Mouse (Mus musculus): Measurements from ENCODE around the gene Nsf. TPM values are rescaled to one million over a fixed set of nuclear protein-coding genes. Genes with fewer than 3 reads are reported as not detected.

Gene Nsf
- total RNA-seq, 4 experiments from 2014 or later, result 1,076 to 1,216 (median 1,154) TPM

DNA sequence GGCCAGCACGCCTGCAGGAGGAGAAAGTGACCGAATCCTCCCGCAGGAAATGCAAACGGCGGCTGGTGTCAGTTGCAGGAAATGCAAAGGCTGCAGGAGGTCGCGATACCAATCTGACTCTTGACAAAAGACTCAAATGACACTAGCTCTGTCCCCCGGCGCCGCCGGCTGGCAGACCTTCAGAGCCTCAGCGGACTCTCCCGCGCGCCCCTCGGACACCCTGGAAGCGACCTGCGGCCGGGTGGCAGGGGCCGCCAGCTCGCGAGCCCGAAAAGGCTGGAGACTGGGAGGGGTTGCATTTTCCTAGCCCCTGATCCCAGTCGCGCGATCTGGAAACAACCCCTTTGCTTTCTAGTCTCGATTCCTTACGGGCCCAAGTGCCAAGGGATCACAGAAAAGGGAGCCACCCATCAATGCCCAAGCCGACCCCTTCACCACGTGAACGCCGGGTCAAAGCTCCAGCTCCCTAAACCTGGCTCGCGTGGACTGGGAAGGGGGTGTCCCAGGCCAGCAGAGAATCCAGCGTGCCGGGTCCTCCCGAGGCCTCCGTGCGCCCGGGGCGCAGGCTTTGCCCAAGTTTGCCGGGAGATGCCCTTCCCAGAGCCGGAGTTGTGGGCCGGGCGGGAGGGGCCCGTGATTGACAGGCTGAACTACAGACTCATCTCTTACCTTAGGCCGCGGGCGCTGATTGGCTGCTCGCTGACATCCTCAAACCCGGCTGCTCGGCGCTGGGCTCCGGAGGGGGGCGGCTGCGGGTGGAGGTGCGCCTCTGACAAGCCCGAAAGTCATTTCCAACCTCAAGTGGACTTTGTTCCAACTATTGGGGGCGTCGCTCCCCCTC lies 180.2 kb downstream of the Nsf start, which contains the start of gene Wnt3:
Gene Wnt3 (plus strand): TSS at position 764 of the 841 bp plus-strand sequence.
- no peak for DNase-seq (ENCODE audit: low spot score in 2 of 2)

GRCm38 (mm10) chr11:103772505-103773386 lies 181.1 kb downstream of the Nsf start:
- no peak for DNase-seq (ENCODE audit: low spot score in 2 of 2)

Other genes starting within 250 kb of the Nsf start
- gene Wnt9b, start 204.2 kb downstream of the Nsf start, total RNA-seq (2022), result under 1 TPM; 0.16 to 0.33 (median 0.24) TPM
- gene Wnt3, start 179.9 kb downstream of the Nsf start, total RNA-seq (2022), result 1 to 10 TPM in 2 of 4 experiments, under 1 TPM in 2; 0.93 to 2.0 (median 1.2) TPM
- 10 to 100 TPM; 39.1 to 55.3 (median 42.5) TPM for gene Arf2, start 12.7 kb upstream of the Nsf start, total RNA-seq (2022)
- 10 to 100 TPM in 1 of 4 experiments, 1 to 10 TPM in 3; 7.1 to 10.0 (median 8.5) TPM for gene Crhr1, start 178.8 kb upstream of the Nsf start, total RNA-seq (2022)
- gene Sppl2c, start 232.3 kb upstream of the Nsf start, total RNA-seq (2022), result not detected

Measured in layer of hippocampus, adult 8-10 months (tissue).